Mouse (Mus musculus) heart, adult 2 months (tissue): ENCODE data around the gene Syngr3. TPM values are rescaled to one million over a fixed set of nuclear protein-coding genes. Genes with fewer than 3 reads are reported as not detected.

ENCODE experiments used
- DNase-seq, 2 experiments: peaks; one replicate each; pipeline ENCODE4 v3.0.0; 2021
- H3K27ac ChIP-seq: fragments of 200-600 bp; 2 replicates; pipeline ENCODE4 v1.8.1; 2022
- H3K27me3 ChIP-seq: fragments of 200-500 bp; 2 replicates; pipeline ENCODE4 v1.6.1; 2012; ENCODE audit warnings: mild to moderate bottlenecking, low read length, inconsistent platforms, mixed read lengths; ENCODE audit not compliant: control insufficient read depth, insufficient read depth
- H3K36me3 ChIP-seq: fragments of 200-500 bp; 2 replicates; pipeline ENCODE4 v1.6.1; 2012; ENCODE audit warnings: low read length, inconsistent platforms; ENCODE audit not compliant: control insufficient read depth, insufficient read depth
- H3K4me1 ChIP-seq: fragments of 200-500 bp; 2 replicates; pipeline ENCODE4 v1.6.1; 2011; ENCODE audit warnings: low read length; ENCODE audit not compliant: control insufficient read depth, insufficient read depth
- H3K4me3 ChIP-seq: fragments of 200-600 bp; 2 replicates; pipeline ENCODE4 v1.8.1; 2022
- H3K79me2 ChIP-seq: fragments of 200-500 bp; replicated peaks from 2 replicates; pipeline ENCODE4 v1.6.1; 2012; ENCODE audit warnings: mild to moderate bottlenecking, inconsistent platforms, low read length, moderate library complexity, mixed read lengths; ENCODE audit not compliant: control insufficient read depth, insufficient read depth
- H3K9ac ChIP-seq: fragments of 200-500 bp; 2 replicates; pipeline ENCODE4 v1.6.1; 2012; ENCODE audit warnings: low read depth, mild to moderate bottlenecking, control low read depth, inconsistent platforms, low read length, mixed read lengths
- CTCF ChIP-seq: fragments of 200-600 bp; IDR thresholded peaks from 2 replicates; pipeline ENCODE4 v1.8.1; 2022; ENCODE audit warnings: antibody characterized with exemption, mild to moderate bottlenecking, moderate library complexity
- EP300 ChIP-seq: fragments of 200-500 bp; IDR thresholded peaks from 2 replicates; pipeline ENCODE4 v1.6.1; 2011; ENCODE audit warnings: low read depth, low read length, control low read depth; ENCODE audit not compliant: insufficient read depth
- POLR2A ChIP-seq: fragments of 200-500 bp; IDR thresholded peaks from 2 replicates; pipeline ENCODE4 v1.6.1; 2011; ENCODE audit warnings: mild to moderate bottlenecking, low read depth, low read length, control low read depth; ENCODE audit not compliant: insufficient read depth
- WGBS: fragments of 180-500 bp; shearing (Covaris S2); methylation state at CpG from one replicate; pipeline ENCODE4 v1.1.7; 2018; 5-methylcytosine and 5-hydroxymethylcytosine counted together
- intact Hi-C: fragments of 180-260 bp; cut with DNase I; formaldehyde crosslinking; loops from one replicate; pipeline ENCODE4 v1.15.1; 2025
- polyA plus RNA-seq: library from polyadenylated mRNA; depleted of rRNA; stranded (reverse); fragments of >200 nt; gene quantifications from 2 replicates; pipeline ENCODE4 v1.2.3, GENCODE M21; 2012
- total RNA-seq, 2 experiments: library from RNA; stranded (reverse); gene quantifications; 2 replicates each; pipeline ENCODE4 v1.2.3; 2021

The Syngr3 gene
- total and polyA plus RNA-seq, 3 experiments = 0.16 to 0.43 (median 0.30) TPM

DNA sequence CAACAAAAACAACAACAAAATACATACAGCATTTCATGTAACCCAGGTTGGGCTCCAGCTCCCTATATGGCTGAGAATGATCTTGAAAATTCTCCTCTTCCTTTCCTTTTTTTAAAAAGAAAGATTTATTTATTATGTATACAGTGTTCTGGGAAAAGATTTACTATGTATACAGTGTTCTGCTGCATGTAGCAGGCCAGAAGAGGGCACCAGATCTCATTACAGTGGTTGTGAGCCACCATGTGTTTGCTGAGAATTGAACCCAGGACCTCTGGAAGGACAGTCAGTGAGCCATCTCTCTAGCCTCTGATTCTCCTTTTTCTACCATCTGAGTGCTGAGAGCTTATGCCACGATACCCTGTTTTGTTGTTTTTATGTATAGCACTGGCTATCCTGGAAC lies 44.8 kb upstream of the Syngr3 start:
- intact Hi-C loops = no loop called here
- no peaks in the 10 kb centered on the region for H3K27me3 ChIP-seq
- WGBS = 89% methylated on average over 1 of the region's 1 CpGs
- TF ChIP-seq EP300 (no peak), CTCF (peak; percentile 38), POLR2A (no peak)
- H3K4me1 ChIP-seq = peaks cover 5% of the 10 kb centered on the region
- no peak overlapping the region for H3K27ac ChIP-seq
- H3K79me2 ChIP-seq = no peaks in the 10 kb centered on the region
- H3K9ac ChIP-seq = no peak overlapping the region
- peaks cover 2% of the 10 kb centered on the region; the same call in 1 of the 2 replicates for H3K36me3 ChIP-seq
- no peak for DNase-seq
- no peak overlapping the region for H3K4me3 ChIP-seq

DNA sequence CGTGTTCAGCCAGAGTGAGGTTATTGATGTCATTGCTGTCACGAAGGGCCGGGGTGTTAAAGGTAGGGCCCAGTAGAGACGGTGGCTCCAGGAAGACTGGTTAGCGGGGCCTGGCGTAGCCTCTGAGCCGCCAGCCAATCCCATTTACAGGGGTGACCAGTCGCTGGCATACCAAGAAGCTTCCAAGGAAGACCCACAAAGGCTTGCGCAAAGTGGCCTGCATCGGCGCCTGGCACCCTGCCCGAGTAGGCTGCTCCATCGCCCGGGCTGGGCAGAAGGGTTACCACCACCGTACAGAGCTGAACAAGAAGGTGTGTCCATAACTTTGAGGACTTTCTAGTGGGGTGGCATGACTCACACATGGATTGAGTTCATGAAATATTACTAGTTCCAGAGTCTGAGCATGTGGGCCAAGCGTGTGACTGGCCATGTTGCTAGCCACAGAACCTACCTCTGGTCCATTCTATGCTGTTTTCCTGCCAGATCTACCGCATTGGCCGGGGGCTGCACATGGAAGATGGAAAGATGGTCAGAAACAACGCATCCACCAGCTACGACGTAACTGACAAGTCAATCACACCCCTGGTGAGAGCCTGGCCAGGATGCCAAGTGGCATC lies 43.8 kb upstream of the Syngr3 start:
- no peak overlapping the region for H3K4me3 ChIP-seq
- peaks cover 5% of the 10 kb centered on the region for H3K4me1 ChIP-seq
- H3K9ac ChIP-seq = no peak overlapping the region
- intact Hi-C loops = no loop called here
- H3K36me3 ChIP-seq = peaks cover 2% of the 10 kb centered on the region; the same call in 1 of the 2 replicates
- 90% methylated on average over 21 of the region's 21 CpGs for WGBS
- no peaks in the 10 kb centered on the region for H3K27me3 ChIP-seq
- no peak for DNase-seq
- no peaks in the 10 kb centered on the region for H3K79me2 ChIP-seq
- TF ChIP-seq CTCF = no peak
- no peak for TF ChIP-seq EP300
- no peak for TF ChIP-seq POLR2A
- peak overlapping the region; percentile 89 for H3K27ac ChIP-seq

DNA sequence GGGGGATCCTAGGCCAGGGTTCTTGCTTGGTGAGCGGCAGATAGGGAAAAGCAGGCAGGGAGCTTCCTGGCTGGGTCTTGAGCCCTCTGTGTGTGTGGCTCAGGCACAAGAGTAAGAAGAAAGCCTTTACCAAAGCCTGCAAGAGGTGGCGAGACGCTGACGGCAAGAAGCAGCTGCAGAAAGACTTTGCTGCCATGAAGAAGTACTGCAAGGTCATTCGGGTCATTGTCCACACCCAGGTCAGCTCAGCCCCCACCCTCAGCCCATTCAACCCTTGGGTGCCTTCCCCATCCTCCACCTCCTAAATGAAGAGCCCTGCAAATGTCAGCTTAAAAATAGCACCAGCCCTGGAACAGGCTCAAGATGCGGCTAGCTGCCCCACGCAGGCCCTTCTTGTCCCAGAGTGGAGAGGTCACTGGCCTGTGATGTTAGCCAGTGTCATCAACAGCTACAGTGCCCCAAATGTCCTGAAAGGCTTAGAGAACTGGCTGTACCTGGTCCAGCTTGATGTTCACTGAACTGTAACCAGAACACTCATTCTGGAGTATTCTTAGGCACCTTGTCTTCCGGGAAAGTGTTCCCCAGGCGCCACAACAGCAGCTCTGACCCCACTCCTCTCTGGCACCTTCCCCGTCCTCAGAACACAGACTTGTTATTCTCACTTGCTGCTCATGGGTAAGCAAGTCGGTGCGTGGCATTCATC lies 42.6 kb upstream of the Syngr3 start:
- TF ChIP-seq EP300 (0 out of 2 replicates have a peak, but pooled peaks have one; percentile 67), CTCF (no peak), POLR2A (peak; percentile 55)
- no peak overlapping the region for H3K4me3 ChIP-seq
- no peaks in the 10 kb centered on the region for H3K36me3 ChIP-seq
- H3K79me2 ChIP-seq = no peaks in the 10 kb centered on the region
- peaks cover 3% of the 10 kb centered on the region; the same call in 1 of the 2 replicates for H3K4me1 ChIP-seq
- no peaks in the 10 kb centered on the region for H3K27me3 ChIP-seq
- WGBS = 53% methylated on average over 12 of the region's 12 CpGs
- intact Hi-C loops = no loop called here
- DNase-seq = peak; percentile 46 to 77
- peak overlapping the region; percentile 89 for H3K27ac ChIP-seq
- H3K9ac ChIP-seq = peak overlapping the region; percentile 51

DNA sequence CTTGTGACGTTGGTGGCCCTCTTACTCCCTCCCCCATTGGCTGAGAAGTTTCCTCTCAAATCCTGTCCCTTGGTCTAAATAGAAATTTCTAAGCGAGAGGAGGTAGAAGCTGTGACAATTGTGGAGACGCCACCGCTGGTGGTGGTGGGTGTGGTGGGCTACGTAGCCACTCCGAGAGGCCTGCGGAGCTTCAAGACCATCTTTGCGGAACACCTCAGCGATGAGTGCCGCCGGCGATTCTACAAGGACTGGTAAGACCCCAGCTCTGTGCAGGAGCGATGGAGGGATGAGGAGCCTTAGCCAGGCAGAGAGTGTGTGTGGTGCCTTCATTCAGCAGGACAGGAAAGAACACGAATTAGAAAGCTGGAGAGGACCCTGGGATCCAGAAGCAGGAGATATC lies 41.0 kb upstream of the Syngr3 start:
- Histone ChIP-seq H3K4me3 (no peak overlapping the region), H3K27me3 (no peaks in the 10 kb centered on the region), H3K4me1 (peaks cover 3% of the 10 kb centered on the region; the same call in 1 of the 2 replicates), H3K79me2 (no peaks in the 10 kb centered on the region), H3K9ac (no peak overlapping the region), H3K27ac (no peak overlapping the region; the same call in 1 of the 2 replicates), H3K36me3 (no peaks in the 10 kb centered on the region)
- 83% methylated on average over 14 of the region's 14 CpGs for WGBS
- intact Hi-C loops = no loop called here
- TF ChIP-seq POLR2A (no peak), EP300 (no peak), CTCF (no peak)
- no peak for DNase-seq

DNA sequence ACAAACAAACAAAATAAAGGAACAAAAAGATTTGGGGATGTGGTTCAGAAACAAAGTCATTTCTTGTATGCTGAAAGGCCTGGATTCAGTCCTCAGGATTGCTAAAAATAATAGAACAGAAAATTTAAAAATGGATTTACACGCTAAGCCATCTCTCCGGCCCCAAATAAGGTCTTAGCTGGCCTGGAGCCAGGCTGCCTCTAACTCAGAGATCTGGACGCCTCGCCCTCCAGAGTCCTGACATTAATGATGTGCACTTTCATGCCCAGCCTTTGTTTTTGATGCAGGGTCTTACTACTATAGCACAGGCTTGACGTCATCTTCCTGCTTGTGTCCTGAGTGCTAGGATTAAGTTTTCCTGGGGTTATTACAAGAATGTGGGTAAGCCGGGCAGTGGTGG lies 39.3 kb upstream of the Syngr3 start:
- 35% methylated on average over 6 of the region's 6 CpGs for WGBS
- peak overlapping the region; percentile 87 for H3K27ac ChIP-seq
- no peak overlapping the region for H3K9ac ChIP-seq
- no peak for DNase-seq
- H3K4me1 ChIP-seq = peaks cover 4% of the 10 kb centered on the region
- no peaks in the 10 kb centered on the region for H3K36me3 ChIP-seq
- intact Hi-C loops = no loop called here
- no peak overlapping the region for H3K4me3 ChIP-seq
- TF ChIP-seq CTCF (no peak), POLR2A (no peak), EP300 (no peak)
- H3K79me2 ChIP-seq = no peaks in the 10 kb centered on the region
- H3K27me3 ChIP-seq = no peaks in the 10 kb centered on the region

DNA sequence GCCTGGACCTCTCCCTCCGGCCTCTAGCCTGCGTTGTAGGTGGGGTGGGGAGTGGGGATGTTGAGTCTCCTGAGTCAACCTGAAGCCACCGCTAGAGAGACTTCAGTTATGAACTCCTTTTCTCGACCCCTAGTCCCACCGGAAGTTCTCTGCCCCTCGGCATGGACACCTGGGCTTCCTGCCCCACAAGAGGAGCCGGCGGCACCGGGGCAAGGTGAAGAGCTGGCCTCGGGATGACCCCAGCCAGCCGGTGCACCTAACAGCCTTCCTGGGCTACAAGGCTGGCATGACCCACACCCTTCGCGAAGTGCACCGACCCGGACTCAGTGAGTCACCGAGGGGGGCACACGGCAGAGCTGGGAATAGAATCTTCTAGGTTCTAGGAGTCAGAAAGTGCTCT lies 38.4 kb upstream of the Syngr3 start:
- no peaks in the 10 kb centered on the region for H3K27me3 ChIP-seq
- DNase-seq = peak in 1 of 2 experiments; percentile 40
- H3K79me2 ChIP-seq = no peaks in the 10 kb centered on the region
- H3K27ac ChIP-seq = peak overlapping the region; percentile 87
- peak overlapping the region; percentile 60 for H3K9ac ChIP-seq
- 50% methylated on average over 17 of the region's 17 CpGs for WGBS
- H3K4me1 ChIP-seq = peaks cover 3% of the 10 kb centered on the region
- no peak for TF ChIP-seq EP300
- TF ChIP-seq POLR2A = no peak
- no peaks in the 10 kb centered on the region for H3K36me3 ChIP-seq
- intact Hi-C loops = no loop called here
- peak overlapping the region; percentile 44 for H3K4me3 ChIP-seq
